Mouse (Mus musculus): ENCODE data around the gene 2310022A10Rik.

2310022A10Rik gene

GRCm38 (mm10) chr7:27590566-27591213, 37.7 kb downstream of the 2310022A10Rik start:
- no peak for DNase-seq (ENCODE audit: low spot score in 2 of 2)

- DNase-seq (ENCODE audit: low spot score in 2 of 2) = peak; percentile 93
These were observed 38.5 kb downstream of the 2310022A10Rik start, which contains the start of gene Akt2 for GRCm38 (mm10) chr7:27591266-27592216. Gene Akt2, plus strand, starts transcription at chr7:27591552.

- peak in 1 of 2 experiments; percentile 60 for DNase-seq (ENCODE audit: low spot score in 2 of 2)
These were observed 39.3 kb downstream of the 2310022A10Rik start for GRCm38 (mm10) chr7:27592217-27592929.

GRCm38 (mm10) chr7:27592934-27593645, 40.1 kb downstream of the 2310022A10Rik start:
- no peak for DNase-seq (ENCODE audit: low spot score in 2 of 2)

GRCm38 (mm10) chr7:27596586-27597503, 43.8 kb downstream of the 2310022A10Rik start:
- no peak for DNase-seq (ENCODE audit: low spot score in 2 of 2)

GRCm38 (mm10) chr7:27598053-27598452, 45.0 kb downstream of the 2310022A10Rik start:
- peak in 1 of 2 experiments; percentile 35 for DNase-seq (ENCODE audit: low spot score in 2 of 2)

- DNase-seq (ENCODE audit: low spot score in 2 of 2) = peak; percentile 87
These were observed 48.6 kb downstream of the 2310022A10Rik start for GRCm38 (mm10) chr7:27601628-27602027.

GRCm38 (mm10) chr7:27602161-27602560, 49.1 kb downstream of the 2310022A10Rik start:
- DNase-seq (ENCODE audit: low spot score in 2 of 2) = peak in 1 of 2 experiments; percentile 42

GRCm38 (mm10) chr7:27602835-27603234, 49.8 kb downstream of the 2310022A10Rik start:
- DNase-seq (ENCODE audit: low spot score in 2 of 2) = no peak

- DNase-seq (ENCODE audit: low spot score in 2 of 2) = no peak
These were observed 51.8 kb downstream of the 2310022A10Rik start for GRCm38 (mm10) chr7:27604661-27605348.

- peak in 1 of 2 experiments; percentile 80 for DNase-seq (ENCODE audit: low spot score in 2 of 2)
These were observed 52.7 kb downstream of the 2310022A10Rik start for GRCm38 (mm10) chr7:27605499-27606285.

- DNase-seq (ENCODE audit: low spot score in 2 of 2) = no peak
These were observed 53.6 kb downstream of the 2310022A10Rik start for GRCm38 (mm10) chr7:27606481-27607254.

- DNase-seq (ENCODE audit: low spot score in 2 of 2) = peak in 1 of 2 experiments; percentile 38
These were observed 54.5 kb downstream of the 2310022A10Rik start for GRCm38 (mm10) chr7:27607580-27607979.

- no peak for DNase-seq (ENCODE audit: low spot score in 2 of 2)
These were observed 55.1 kb downstream of the 2310022A10Rik start for GRCm38 (mm10) chr7:27608130-27608529.

- DNase-seq (ENCODE audit: low spot score in 2 of 2) = no peak
These were observed 56.3 kb downstream of the 2310022A10Rik start for GRCm38 (mm10) chr7:27609285-27609684.

- no peak for DNase-seq (ENCODE audit: low spot score in 2 of 2)
These were observed 56.7 kb downstream of the 2310022A10Rik start for GRCm38 (mm10) chr7:27609688-27610087.

- no peak for DNase-seq (ENCODE audit: low spot score in 2 of 2)
These were observed 57.3 kb downstream of the 2310022A10Rik start for GRCm38 (mm10) chr7:27610370-27610769.

GRCm38 (mm10) chr7:27610871-27611270, 57.8 kb downstream of the 2310022A10Rik start:
- no peak for DNase-seq (ENCODE audit: low spot score in 2 of 2)

Data from left cerebral cortex, adult 9 months (tissue).